Mouse (Mus musculus) lung, postnatal 4 days (tissue): Measurements from ENCODE around the gene Hnrnpul1.
"Not testable (repeated sequence)": the region's sequence is repeated elsewhere in the genome, so short reads cannot be mapped to it uniquely, and the experiment has no call there.

ENCODE experiments used
- DNase-seq, 2 experiments: peaks; one replicate each; pipeline ENCODE4 v3.0.0; 2021

Gene Hnrnpul1

DNA sequence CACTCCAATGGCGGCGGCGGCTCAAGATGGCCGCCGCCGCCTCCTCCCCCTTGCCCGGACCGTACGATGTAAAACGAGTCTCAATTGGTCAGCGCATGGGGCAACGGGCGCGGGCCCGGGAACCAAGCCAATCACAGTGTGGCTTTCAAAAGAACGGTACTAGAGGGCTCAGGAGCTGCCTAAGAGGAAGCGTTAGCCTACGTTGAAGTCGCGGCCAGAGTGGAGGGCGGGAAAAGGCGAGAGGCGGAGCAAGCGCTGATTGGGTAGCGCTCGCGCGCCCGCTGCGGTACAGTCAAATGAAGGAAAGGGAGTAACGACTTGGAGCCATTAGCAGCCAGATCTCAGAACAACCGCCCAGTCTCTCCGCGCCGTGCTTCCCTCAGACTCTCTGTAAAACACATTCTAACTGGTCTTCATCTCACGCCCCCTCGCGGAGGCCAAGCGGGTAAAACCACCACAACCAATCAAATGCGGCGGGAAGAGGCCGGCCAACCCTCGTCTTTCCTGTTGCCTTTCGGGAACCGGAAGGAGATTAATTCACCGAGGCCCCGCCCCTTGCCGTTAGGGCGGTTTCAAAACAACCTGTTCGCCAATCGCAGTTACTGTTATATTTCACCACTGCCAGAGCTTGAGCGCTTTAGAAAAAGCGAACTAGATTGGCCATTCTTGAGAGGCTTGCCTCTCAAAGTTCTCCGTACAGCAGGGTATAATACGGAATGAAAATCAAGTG, at the start of gene Hnrnpul1:
Hnrnpul1 (minus strand) TSS at position 20 of the 730 bp plus-strand sequence.
- peak; percentile 99 for DNase-seq

GRCm38 (mm10) chr7:25803460-25803859, 48.9 kb upstream of the Hnrnpul1 start:
- DNase-seq = no peak

- DNase-seq = peak; percentile 81 to 89
Observed at GRCm38 (mm10) chr7:25802241-25803125, 47.9 kb upstream of the Hnrnpul1 start.

DNA sequence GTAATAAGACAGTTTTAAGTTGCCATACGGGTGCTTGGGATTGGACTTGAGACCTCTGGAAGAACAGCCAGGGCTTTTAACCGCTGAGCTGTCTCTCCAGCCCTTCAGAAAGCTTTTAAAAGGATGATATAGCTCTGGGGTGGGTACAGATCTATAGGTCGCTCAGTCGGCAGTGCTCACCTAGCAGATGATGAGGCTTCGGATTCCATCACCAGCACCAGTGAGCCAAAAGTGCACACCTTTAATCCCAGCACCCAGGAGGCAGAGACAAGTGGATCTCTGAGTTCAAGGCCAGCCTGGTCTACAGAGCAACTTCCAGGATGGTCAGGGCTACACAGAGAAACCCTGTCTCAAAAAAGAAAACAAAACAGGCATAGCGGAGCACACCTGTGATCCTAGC, 46.5 kb upstream of the Hnrnpul1 start:
- DNase-seq = no peak

DNA sequence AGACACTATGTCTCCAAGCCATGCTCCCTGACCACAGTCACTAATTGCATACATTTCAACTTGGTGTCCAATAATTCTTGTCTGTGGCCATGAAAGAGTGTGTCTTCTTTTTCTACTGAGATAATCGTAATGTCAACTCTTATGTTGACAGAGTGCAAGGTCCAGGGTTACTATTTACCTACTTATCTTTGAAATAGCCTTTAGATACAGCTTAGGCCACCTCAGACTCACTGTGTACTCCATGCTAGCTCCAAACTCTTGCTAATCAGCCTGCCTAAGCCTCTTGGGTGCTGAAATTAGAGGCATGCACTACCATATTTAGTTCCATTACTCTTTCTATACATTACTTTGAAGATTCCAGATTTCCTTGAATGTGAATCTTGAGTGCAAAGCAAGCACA, 44.8 kb upstream of the Hnrnpul1 start:
- no peak for DNase-seq

DNA sequence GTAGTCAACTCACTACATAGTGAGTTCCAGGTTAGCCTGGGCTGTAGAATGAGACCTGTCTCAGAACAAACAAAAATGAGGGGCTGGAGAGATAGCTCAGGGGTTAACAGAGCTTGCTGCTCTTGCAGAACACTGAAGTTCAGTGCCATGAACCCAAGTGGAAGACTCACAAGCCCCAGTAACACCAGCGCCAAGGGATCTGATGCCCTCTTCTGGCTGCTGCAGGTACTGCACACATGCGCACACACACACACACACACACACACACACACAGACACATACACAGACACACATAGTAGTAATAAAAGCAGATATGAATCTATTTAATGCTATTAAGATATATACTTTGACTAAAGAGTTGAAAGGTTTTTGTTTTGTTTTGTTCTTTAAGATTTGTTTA, 44.0 kb upstream of the Hnrnpul1 start:
- no peak for DNase-seq

GRCm38 (mm10) chr7:25794775-25795174, 40.2 kb upstream of the Hnrnpul1 start:
- DNase-seq = no peak

DNA sequence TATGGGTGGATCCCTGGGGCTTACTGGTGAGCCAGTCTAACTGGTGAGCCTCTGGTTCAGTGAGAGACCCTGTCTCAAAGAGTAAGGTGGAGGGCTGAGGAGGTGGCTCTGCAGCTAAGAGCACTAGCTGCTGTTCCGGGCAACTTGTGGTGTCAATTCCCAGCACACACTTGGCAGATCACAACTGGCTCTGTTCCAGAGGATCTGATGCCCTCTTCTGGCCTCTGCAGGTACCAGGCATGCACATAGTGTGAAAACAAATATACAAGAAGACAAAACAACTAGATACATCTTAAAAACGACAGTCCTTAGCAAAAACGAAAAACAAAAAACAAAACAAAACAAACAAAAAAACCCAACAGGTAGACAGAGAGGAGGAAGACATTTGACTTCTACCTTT, 39.1 kb upstream of the Hnrnpul1 start:
- DNase-seq = peak in 1 of 2 experiments; percentile 70

GRCm38 (mm10) chr7:25792966-25793365, 38.4 kb upstream of the Hnrnpul1 start:
- DNase-seq = not testable (repeated sequence)

- DNase-seq = peak in 1 of 2 experiments; percentile 37
Observed at GRCm38 (mm10) chr7:25790615-25791014, 36.1 kb upstream of the Hnrnpul1 start.

GRCm38 (mm10) chr7:25789129-25789440, 34.5 kb upstream of the Hnrnpul1 start:
- no peak for DNase-seq

DNA sequence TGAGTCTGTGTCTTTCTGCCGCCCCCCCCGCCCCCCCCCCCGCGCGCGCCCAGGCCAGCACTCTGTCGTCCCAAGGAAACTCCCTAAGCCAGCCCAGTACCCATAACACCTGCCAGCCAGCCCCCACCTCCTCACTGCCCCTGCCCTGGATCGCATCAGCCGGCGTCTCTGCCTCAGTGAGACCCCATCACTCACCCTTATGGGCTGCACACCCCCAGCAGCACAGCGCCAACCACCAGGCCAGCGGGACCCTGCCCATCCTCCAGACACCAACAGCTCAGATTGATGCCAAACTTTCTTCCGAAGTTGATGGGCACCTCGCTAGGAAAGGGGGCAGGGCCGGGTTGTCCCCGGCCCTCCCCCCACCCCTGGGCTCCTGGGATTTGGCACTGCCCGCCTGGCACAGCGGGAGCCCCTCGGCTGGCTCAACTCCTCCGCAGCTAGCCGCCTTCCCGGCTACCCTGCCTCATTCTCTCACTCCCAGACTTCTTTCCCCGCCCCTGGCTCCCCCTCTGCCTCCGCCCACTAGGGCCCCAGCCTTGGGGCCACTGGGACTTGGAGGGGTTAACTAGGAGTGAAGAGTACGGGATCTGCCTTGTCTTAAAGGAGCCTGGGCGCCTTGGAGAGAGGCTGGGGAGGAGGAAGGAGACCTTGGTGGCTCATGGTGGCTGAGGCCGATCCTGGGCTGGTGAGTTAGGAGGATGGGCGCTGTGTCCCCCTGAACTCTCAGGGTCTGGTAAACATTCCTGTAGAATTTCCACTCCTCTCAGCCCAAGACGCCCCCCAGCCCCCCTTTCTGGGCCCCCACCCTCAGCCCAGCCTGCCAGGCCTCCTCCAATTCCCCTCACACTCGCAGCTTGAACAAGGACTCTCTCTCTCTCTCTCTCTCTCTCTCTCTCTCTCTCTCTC, 33.9 kb upstream of the Hnrnpul1 start, which contains the start of gene Axl:
Axl (minus strand) TSS at position 486 of the 909 bp plus-strand sequence.
- DNase-seq = peak; percentile 79 to 84

DNA sequence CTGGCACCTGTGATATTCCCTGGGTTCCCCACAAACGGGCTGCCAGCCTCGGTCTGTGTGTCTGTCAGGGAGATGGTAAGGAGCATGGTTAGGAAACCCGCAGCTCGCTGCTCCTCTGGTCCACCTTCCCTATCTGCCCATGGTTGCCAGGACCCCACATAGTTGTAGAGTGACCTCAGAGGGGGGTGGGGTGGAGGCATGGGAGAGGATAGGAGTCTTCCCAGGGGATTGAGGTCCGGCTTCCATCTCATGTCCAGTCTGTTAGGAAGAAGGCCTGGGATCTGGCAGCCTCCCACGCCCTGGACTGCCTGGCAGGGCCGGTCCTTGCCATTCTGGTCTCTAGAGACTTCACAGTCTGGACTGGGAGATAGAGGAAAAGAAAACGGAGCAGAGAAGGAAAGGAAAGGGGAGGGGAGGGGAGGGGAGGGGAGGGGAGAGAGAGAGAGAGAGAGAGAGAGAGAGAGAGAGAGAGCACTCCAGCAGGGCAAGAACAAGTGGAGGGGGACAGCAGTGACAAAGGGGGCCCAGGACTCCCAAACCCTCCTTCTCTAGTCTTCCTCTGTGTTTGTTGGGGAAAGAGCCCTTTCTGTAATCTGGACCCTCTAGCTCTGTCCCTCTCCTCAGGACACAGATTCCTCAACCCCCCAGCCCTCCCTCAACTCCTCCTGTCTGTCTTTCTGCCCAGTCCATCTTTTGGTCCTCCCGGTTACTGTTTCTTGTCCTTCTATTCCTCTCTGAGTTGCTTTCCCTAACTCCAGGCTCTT, 33.1 kb upstream of the Hnrnpul1 start:
- peak; percentile 32 to 62 for DNase-seq

GRCm38 (mm10) chr7:25786974-25787373, 32.4 kb upstream of the Hnrnpul1 start:
- DNase-seq = no peak

GRCm38 (mm10) chr7:25785752-25786151, 31.2 kb upstream of the Hnrnpul1 start:
- DNase-seq = no peak

- no peak for DNase-seq
Observed at GRCm38 (mm10) chr7:25784808-25785207, 30.3 kb upstream of the Hnrnpul1 start.

DNA sequence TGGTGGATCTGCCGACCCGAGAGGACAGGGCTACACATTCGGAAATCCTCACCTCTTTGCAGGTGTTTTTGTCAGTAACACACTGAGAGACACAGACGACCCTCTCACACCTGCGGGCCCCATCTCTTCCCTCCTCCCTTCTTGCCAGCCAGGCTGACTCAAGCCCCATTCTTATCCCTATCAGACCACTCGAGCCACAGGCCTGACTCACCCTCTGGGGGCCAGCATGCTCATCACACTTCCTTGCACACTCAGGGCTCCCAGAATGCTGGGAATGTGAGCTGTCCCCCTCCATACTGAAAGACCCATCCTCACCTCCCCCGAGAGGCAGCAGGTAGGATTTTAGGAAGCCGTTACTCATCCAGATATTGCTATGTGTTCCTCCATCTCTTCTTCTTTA, 29.2 kb upstream of the Hnrnpul1 start:
- no peak for DNase-seq

DNA sequence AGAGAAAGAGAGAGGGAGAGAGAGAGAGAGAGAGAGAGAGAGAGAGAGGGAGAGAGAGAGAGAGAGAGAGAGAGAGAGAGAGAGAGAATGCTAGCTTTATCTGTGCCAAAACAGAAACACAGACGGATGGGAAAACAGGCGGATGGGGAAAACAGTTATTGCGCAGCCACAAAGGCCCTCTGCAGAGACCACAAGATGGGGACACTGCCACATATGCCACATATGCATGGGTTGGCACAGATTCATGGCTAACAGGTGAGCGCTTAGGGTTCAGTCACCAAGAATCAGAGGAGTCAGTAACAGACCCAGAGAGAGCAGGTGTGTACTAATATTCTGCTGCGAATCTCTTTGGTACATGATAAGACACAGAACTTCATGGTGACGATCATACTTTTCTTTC, 28.2 kb upstream of the Hnrnpul1 start:
- DNase-seq = no peak

GRCm38 (mm10) chr7:25781937-25782610, 27.5 kb upstream of the Hnrnpul1 start:
- DNase-seq = peak in 1 of 2 experiments; percentile 51

- DNase-seq = peak; percentile 57 to 65
Observed at GRCm38 (mm10) chr7:25781321-25781936, 26.9 kb upstream of the Hnrnpul1 start.

GRCm38 (mm10) chr7:25780753-25781152, 26.2 kb upstream of the Hnrnpul1 start:
- no peak for DNase-seq
